Mouse (Mus musculus) embryonic fibroblast, embryonic 13.5 days (primary cell): ENCODE measurements around the gene Tmem203.

Source experiments
- CTCF ChIP-seq: IDR thresholded peaks from 2 replicates; pipeline ENCODE4 v1.5.1; 2011; ENCODE audit warnings: mild to moderate bottlenecking, control low read depth, low read length, moderate library complexity, borderline replicate concordance; ENCODE audit not compliant: insufficient read depth
- POLR2A ChIP-seq: IDR thresholded peaks from 2 replicates; pipeline ENCODE4 v1.6.1; 2011; ENCODE audit warnings: low read depth, mild to moderate bottlenecking, control low read depth, low read length, moderate library complexity

GRCm38 (mm10) chr2:25255284-25255779, at the start of gene Tmem203:
- TF ChIP-seq CTCF, result no peak
- peak; percentile 54 for TF ChIP-seq POLR2A
